Mouse (Mus musculus): ENCODE data around the gene Xrcc6.

Xrcc6 gene

GRCm38 (mm10) chr15:81987646-81988045, at the start of gene Xrcc6:
TSS of gene Xrcc6 (plus strand) at chr15:81987835.
- DNase-seq (ENCODE audit: low spot score) = no peak

- peak; percentile 38 for DNase-seq (ENCODE audit: low spot score)
Measured at GRCm38 (mm10) chr15:81938246-81938645, 49.4 kb upstream of the Xrcc6 start.

DNA sequence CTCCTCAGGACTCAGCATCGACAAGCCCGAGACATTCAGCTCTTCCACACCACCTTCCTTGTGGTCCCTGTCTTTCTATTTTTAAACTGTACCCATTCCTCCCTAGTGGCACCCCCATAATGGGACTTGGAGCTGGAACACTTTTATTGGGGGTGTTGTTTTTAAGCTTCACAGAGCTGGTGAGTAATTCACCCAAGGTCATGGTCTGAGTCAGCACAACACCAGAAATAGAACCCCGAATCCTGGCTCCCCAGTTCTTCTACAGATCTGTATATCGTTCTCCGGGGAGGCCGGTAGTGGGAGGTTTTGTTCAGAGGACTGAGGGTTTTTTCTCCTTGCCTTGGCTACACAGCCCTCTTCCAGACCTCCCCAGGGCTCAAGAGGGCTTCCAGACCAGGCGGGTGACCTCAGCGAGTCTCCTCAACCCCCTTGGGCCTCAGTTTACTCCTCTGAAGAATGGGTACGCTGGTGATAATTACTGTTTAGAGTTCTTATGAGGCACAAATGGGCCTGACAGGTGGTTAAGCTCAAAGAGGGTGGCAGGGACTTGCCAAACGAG, 48.4 kb upstream of the Xrcc6 start:
- DNase-seq (ENCODE audit: low spot score) = no peak

DNA sequence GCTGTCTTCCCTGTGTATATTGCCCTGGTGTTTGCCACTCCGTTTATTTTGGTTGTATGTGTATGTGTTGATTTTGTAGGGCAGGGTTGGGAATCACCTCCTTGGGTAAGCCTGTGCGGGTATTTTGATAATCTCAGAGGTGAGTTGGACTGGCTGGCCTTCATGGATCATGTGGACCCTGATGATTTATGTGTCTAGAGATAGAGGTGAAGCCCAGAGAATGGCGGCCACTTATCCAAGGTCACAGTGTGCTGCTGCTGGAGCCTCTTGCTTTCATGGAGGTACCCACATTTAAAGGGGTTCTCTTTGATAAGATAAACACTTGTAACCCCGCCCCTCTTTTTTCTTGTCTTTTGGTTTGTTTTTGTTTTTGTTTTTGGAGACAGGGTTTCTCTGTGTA, 47.9 kb upstream of the Xrcc6 start:
- no peak for DNase-seq (ENCODE audit: low spot score)

DNA sequence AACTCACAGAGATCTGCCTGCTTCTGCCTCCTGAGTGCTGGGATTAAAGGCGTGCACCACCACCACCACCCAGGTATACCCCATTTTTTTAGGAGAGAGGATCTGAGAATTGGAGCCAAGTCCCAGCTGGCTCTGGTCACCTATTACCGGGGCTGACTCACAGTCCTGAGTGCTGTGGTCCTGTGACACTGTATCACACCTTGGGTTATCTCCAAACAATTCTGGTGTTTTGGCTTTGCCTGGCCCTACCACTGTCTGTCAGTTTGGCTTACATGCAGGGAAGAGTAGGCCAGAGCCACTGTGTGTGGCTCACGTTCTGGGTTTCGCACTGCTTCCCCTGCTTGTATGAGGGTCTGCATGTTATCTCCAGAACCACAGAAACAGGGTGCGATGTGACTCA, 47.4 kb upstream of the Xrcc6 start:
- no peak for DNase-seq (ENCODE audit: low spot score)

- DNase-seq (ENCODE audit: low spot score) = no peak
Measured at GRCm38 (mm10) chr15:81941010-81941409, 46.6 kb upstream of the Xrcc6 start.

- peak; percentile 23 for DNase-seq (ENCODE audit: low spot score)
Measured at GRCm38 (mm10) chr15:81943176-81943749, 44.4 kb upstream of the Xrcc6 start.

GRCm38 (mm10) chr15:81949076-81949475, 38.6 kb upstream of the Xrcc6 start:
- no peak for DNase-seq (ENCODE audit: low spot score)

DNA sequence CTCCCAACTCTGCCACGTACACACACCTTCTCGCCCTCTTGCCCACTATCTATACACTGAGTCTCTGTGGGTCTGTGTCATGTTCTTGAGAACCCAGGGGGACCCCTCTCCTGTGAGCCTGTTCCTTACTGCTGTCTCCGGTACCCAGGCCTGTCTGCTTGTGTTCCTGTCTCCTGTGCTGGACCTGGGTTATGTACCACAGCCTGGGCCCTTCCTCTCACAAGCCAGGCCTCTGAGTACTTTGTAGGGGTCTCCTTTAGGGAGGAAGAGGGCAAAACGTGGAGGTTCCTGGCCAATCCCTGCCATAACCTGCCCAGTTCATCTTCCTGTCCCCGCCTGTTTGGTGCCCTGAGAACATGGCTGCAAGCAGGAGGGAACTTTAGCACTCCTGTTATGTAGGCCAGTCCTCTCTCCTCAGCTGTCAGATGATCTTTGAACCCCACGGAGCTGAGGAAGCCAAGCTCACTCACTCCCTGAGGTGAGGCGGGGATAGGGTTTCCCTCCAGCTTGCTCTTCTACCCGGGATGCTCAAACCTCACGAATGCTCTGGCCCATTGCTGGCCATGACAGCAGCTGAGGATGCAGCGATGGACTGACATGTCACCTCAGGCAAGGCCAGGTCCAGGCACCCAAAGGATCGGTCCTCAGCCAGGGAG, 38.0 kb upstream of the Xrcc6 start:
- DNase-seq (ENCODE audit: low spot score) = no peak

DNA sequence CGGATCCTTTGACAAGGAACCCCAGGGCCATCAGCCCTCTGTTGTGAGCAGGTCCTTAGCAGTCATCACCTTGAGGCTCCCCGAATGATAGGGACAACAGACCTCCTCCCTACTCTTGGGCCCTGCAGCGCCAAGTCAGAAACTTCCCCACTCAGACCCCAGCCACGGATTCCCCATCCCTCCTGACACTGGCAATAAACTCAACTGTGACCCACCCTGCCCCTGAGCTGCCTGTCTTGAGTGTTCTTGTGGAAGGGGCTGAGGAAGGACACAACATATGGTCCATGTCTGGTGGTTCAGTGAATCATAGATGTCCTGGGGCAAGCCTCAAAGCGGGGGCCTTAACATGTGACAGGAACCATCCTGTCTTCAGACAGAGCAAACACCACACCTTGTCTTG, 36.9 kb upstream of the Xrcc6 start:
- DNase-seq (ENCODE audit: low spot score) = no peak

GRCm38 (mm10) chr15:81951159-81951558, 36.5 kb upstream of the Xrcc6 start:
- DNase-seq (ENCODE audit: low spot score) = no peak

DNA sequence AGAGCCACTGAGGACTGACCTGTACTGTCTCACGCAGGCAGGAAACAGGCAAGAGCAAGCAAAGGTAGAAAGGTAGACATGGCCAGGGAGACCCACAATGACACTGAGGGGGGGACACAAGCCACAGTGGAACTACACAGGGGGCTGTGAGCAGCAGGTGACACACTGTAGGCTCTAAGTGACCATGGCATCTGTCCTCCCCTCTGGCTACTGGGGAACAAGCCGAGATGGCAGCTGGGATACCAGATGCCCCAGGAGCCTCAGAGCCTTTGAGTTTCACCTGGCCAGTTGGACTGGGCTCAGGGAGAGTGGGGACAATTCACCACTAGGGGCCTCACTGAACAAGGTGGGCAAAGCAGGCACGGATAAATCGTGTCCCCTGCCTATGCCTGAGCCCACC, 35.3 kb upstream of the Xrcc6 start:
- no peak for DNase-seq (ENCODE audit: low spot score)

DNA sequence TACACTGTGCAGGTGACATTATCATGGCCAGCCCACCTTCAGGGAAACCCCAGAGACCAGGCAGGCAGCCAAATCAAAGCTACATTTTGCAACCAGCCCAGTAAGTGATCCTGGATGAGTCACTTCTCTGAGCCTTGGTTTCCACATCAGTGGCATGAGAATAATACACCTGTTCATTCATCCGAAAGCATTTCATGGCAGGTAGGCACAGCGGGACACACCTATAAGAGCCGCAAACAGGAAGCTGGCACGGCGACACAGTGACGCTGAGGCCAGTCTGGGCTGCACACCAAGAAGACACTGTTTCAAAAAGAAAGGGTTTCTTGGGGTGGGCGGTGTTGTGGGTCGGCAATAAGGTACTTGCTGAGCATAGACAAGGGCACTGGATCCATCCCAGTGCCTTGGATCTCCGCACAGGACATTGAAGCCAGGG, 33.5 kb upstream of the Xrcc6 start:
- no peak for DNase-seq (ENCODE audit: low spot score)

GRCm38 (mm10) chr15:81954716-81955115, 32.9 kb upstream of the Xrcc6 start:
- DNase-seq (ENCODE audit: low spot score) = no peak

- DNase-seq (ENCODE audit: low spot score) = no peak
Measured at GRCm38 (mm10) chr15:81955414-81955813, 32.2 kb upstream of the Xrcc6 start.

GRCm38 (mm10) chr15:81956457-81956856, 31.2 kb upstream of the Xrcc6 start:
- DNase-seq (ENCODE audit: low spot score) = no peak

DNA sequence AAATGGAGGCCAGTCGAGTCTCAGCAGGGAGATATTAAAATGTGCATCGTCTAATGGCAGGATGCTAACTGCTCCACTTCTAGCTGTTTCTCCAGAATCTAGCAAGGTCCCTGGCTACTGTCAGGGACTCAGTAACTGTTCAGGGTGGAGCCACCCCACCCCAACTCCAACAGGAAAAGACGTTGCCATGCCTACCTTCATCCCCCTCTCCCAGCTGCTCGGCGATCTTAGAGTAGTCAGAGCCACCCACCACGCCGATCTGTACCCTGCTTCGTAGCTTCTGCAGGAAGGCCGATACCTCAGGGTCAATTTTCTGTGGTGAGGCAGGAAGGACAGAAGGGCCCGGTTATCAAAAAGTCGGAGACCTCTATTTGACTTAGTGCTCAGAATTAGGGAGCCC, 30.0 kb upstream of the Xrcc6 start:
- DNase-seq (ENCODE audit: low spot score) = no peak

- DNase-seq (ENCODE audit: low spot score) = no peak
Measured at GRCm38 (mm10) chr15:81958906-81959305, 28.7 kb upstream of the Xrcc6 start.

GRCm38 (mm10) chr15:81960171-81961077, 27.2 kb upstream of the Xrcc6 start, which contains the start of gene Pmm1:
TSS of gene Pmm1 (minus strand) at chr15:81960930.
- DNase-seq (ENCODE audit: low spot score) = peak; percentile 99

- no peak for DNase-seq (ENCODE audit: low spot score)
Measured at GRCm38 (mm10) chr15:81961078-81961451, 26.6 kb upstream of the Xrcc6 start.

DNA sequence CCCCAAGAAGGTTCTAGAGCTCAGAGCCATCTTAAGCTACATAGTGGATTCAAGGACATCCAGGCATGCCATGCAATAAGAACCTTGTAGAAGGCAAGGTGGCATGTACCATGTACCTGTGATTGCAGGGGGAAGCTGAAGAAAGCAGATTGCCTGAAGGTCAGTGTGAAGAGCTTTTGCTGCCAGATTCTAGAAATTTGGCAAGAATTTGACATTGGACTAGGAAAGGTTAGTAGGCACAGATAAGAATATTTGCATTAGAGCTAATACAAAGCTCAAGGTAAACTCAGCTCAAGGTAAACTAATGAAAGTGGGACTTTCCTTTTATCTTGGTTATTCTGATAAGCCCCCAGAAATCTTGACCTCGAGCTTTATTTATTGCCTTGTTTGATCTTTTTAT, 23.4 kb upstream of the Xrcc6 start:
- DNase-seq (ENCODE audit: low spot score) = no peak

GRCm38 (mm10) chr15:81964980-81965545, 22.6 kb upstream of the Xrcc6 start:
- DNase-seq (ENCODE audit: low spot score) = no peak
